Mouse (Mus musculus) erythroblast, embryonic 14.5 days (primary cell): ENCODE results near the gene Btc. TPM values are rescaled to one million over a fixed set of nuclear protein-coding genes. Genes with fewer than 3 reads are reported as not detected.

Experiments
- H3K27me3 ChIP-seq: 2 replicates; pipeline ENCODE4 v1.6.1; 2012; ENCODE audit warnings: inconsistent platforms; ENCODE audit not compliant: control insufficient read depth
- H3K36me3 ChIP-seq: 2 replicates; pipeline ENCODE4 v1.6.1; 2012; ENCODE audit warnings: mild to moderate bottlenecking, inconsistent platforms; ENCODE audit not compliant: control insufficient read depth
- H3K4me1 ChIP-seq: 2 replicates; pipeline ENCODE4 v1.6.1; 2012; ENCODE audit warnings: inconsistent platforms; ENCODE audit not compliant: control insufficient read depth
- H3K4me3 ChIP-seq: replicated peaks from 2 replicates; pipeline ENCODE3; 2012; ENCODE audit warnings: moderate library complexity, mild to moderate bottlenecking, inconsistent platforms
- H3K9me3 ChIP-seq: 2 replicates; pipeline ENCODE4 v1.6.1; 2012; ENCODE audit warnings: low read length, inconsistent platforms, mixed read lengths; ENCODE audit not compliant: control insufficient read depth
- GATA1 ChIP-seq: IDR thresholded peaks from 2 replicates; pipeline ENCODE4 v1.6.1; 2012; ENCODE audit warnings: low read length, inconsistent platforms, mixed read lengths
- TAL1 ChIP-seq: IDR thresholded peaks from 3 replicates; pipeline ENCODE4 v1.6.1; 2012; ENCODE audit warnings: low read length, inconsistent platforms, mixed read lengths
- polyA plus RNA-seq: library from polyadenylated mRNA; stranded (reverse); fragments of >175 nt; gene quantifications from 2 replicates; pipeline ENCODE4 v1.2.3, GENCODE M21; 2012

The Btc gene
- polyA plus RNA-seq, 1 experiment, result not detected

- no peaks in the 10 kb centered on the region for H3K27me3 ChIP-seq
- no peak overlapping the region for H3K4me3 ChIP-seq
- H3K4me1 ChIP-seq, result no peaks in the 10 kb centered on the region
- TF ChIP-seq TAL1, result no peak
- TF ChIP-seq GATA1, result no peak
- H3K36me3 ChIP-seq, result no peaks in the 10 kb centered on the region
- peaks cover 7% of the 10 kb centered on the region for H3K9me3 ChIP-seq
Observed at GRCm38 (mm10) chr5:91332079-91332865, 70.5 kb downstream of the Btc start.

GRCm38 (mm10) chr5:91321840-91322239 lies 81.0 kb downstream of the Btc start:
- Histone ChIP-seq H3K9me3 (no peaks in the 10 kb centered on the region; the same call in 1 of the 2 replicates), H3K4me1 (no peaks in the 10 kb centered on the region), H3K27me3 (no peaks in the 10 kb centered on the region), H3K4me3 (no peak overlapping the region), H3K36me3 (no peaks in the 10 kb centered on the region)
- TF ChIP-seq TAL1 (no peak), GATA1 (no peak)

- TF ChIP-seq GATA1 (no peak), TAL1 (no peak)
- Histone ChIP-seq H3K4me3 (no peak overlapping the region), H3K36me3 (no peaks in the 10 kb centered on the region), H3K4me1 (no peaks in the 10 kb centered on the region), H3K9me3 (no peaks in the 10 kb centered on the region), H3K27me3 (no peaks in the 10 kb centered on the region)
Observed at GRCm38 (mm10) chr5:91320348-91320747, 82.4 kb downstream of the Btc start.

GRCm38 (mm10) chr5:91313971-91314370 lies 88.8 kb downstream of the Btc start:
- Histone ChIP-seq H3K4me1 (no peaks in the 10 kb centered on the region), H3K27me3 (no peaks in the 10 kb centered on the region), H3K36me3 (no peaks in the 10 kb centered on the region), H3K4me3 (no peak overlapping the region), H3K9me3 (no peaks in the 10 kb centered on the region)
- TF ChIP-seq GATA1 (no peak), TAL1 (no peak)

- Histone ChIP-seq H3K9me3 (no peaks in the 10 kb centered on the region), H3K36me3 (no peaks in the 10 kb centered on the region), H3K4me1 (no peaks in the 10 kb centered on the region), H3K4me3 (no peak overlapping the region), H3K27me3 (no peaks in the 10 kb centered on the region)
- no peak for TF ChIP-seq TAL1
- no peak for TF ChIP-seq GATA1
Observed at GRCm38 (mm10) chr5:91311767-91312166, 91.0 kb downstream of the Btc start.

- Histone ChIP-seq H3K9me3 (no peaks in the 10 kb centered on the region), H3K36me3 (no peaks in the 10 kb centered on the region), H3K27me3 (no peaks in the 10 kb centered on the region), H3K4me3 (no peak overlapping the region), H3K4me1 (no peaks in the 10 kb centered on the region)
- TF ChIP-seq TAL1, result no peak
- no peak for TF ChIP-seq GATA1
Observed at GRCm38 (mm10) chr5:91308576-91308975, 94.2 kb downstream of the Btc start.

GRCm38 (mm10) chr5:91307907-91308306 lies 94.9 kb downstream of the Btc start:
- TF ChIP-seq GATA1 (no peak), TAL1 (no peak)
- Histone ChIP-seq H3K36me3 (no peaks in the 10 kb centered on the region), H3K4me3 (no peak overlapping the region), H3K9me3 (no peaks in the 10 kb centered on the region), H3K27me3 (no peaks in the 10 kb centered on the region), H3K4me1 (no peaks in the 10 kb centered on the region)

Other genes starting within 250 kb of the Btc start
- 0.01 TPM in 1 of 2 replicates, not detected in the other for gene Parm1, start 114.6 kb upstream of the Btc start, polyA plus RNA-seq